Mouse (Mus musculus) bone marrow, adult 2 months (tissue): ENCODE results near the gene Mettl5.

Experiments
- CTCF ChIP-seq: fragments of 200-500 bp; IDR thresholded peaks from 2 replicates; pipeline ENCODE4 v1.5.1; 2011; ENCODE audit warnings: low read length, control low read depth; ENCODE audit not compliant: control insufficient read depth, insufficient read depth
- POLR2A ChIP-seq: fragments of 200-500 bp; IDR thresholded peaks from 2 replicates; pipeline ENCODE4 v1.6.1; 2011; ENCODE audit warnings: low read depth, mild to moderate bottlenecking, control low read depth, low read length, borderline replicate concordance; ENCODE audit not compliant: control insufficient read depth

GRCm38 (mm10) chr2:69821711-69822110, 63.7 kb downstream of the Mettl5 start, which contains the start of gene Klhl23:
- TF ChIP-seq POLR2A (no peak), CTCF (no peak)
